Mouse (Mus musculus) forebrain, postnatal 0 days (tissue): ENCODE measurements around the gene Slc2a4. TPM values are rescaled to one million over a fixed set of nuclear protein-coding genes. Genes with fewer than 3 reads are reported as not detected.

ENCODE experiments used
- ATAC-seq: fragments of 200-750 bp; cut with Nextera tagmentation; 2 replicates; pipeline ENCODE4 v1.8.0; 2017; ENCODE audit warnings: mild to moderate bottlenecking, moderate library complexity
- DNase-seq: peaks from one replicate; pipeline ENCODE4 v3.0.0-alpha.2; 2015
- H3K27ac ChIP-seq: fragments of 300-500 bp; sonication (generic); 2 replicates; pipeline ENCODE4 v1.5.1; 2014; ENCODE audit warnings: low read depth, mild to moderate bottlenecking, antibody characterized with exemption, low read length, moderate library complexity, mixed read lengths
- H3K27me3 ChIP-seq: fragments of 300-500 bp; sonication (generic); 2 replicates; pipeline ENCODE4 v1.6.1; 2014; ENCODE audit warnings: mild to moderate bottlenecking, low read length, mixed read lengths; ENCODE audit not compliant: insufficient read depth
- H3K36me3 ChIP-seq: fragments of 300-500 bp; sonication (generic); 2 replicates; pipeline ENCODE4 v1.6.1; 2014; ENCODE audit warnings: mild to moderate bottlenecking, moderate library complexity; ENCODE audit not compliant: insufficient read depth
- H3K4me1 ChIP-seq: fragments of 300-500 bp; sonication (generic); 2 replicates; pipeline ENCODE4 v1.6.1; 2014; ENCODE audit warnings: antibody characterized with exemption; ENCODE audit not compliant: insufficient read depth
- H3K4me2 ChIP-seq: fragments of 300-500 bp; sonication (generic); 2 replicates; pipeline ENCODE4 v1.6.1; 2014; ENCODE audit warnings: low read depth, mild to moderate bottlenecking, moderate library complexity
- H3K4me3 ChIP-seq: fragments of 300-500 bp; sonication (generic); 2 replicates; pipeline ENCODE4 v1.5.1; 2014; ENCODE audit warnings: low read depth, low read length, mixed read lengths
- H3K9ac ChIP-seq: fragments of 300-500 bp; sonication (generic); 2 replicates; pipeline ENCODE4 v1.6.1; 2014; ENCODE audit warnings: mild to moderate bottlenecking
- H3K9me3 ChIP-seq: fragments of 300-500 bp; sonication (generic); 2 replicates; pipeline ENCODE4 v1.6.1; 2016; ENCODE audit warnings: low read length
- CTCF ChIP-seq: sonication (generic); IDR thresholded peaks from 2 replicates; pipeline ENCODE4 v1.5.1; 2016; ENCODE audit warnings: antibody characterized with exemption, control low read depth, low read depth
- WGBS: fragments of 180-500 bp; shearing (Covaris S2); extraction: QIAGEN DNeasy Blood & Tissue Kit; methylation state at CpG from one replicate; pipeline ENCODE4 v1.1.7; 2014; 5-methylcytosine and 5-hydroxymethylcytosine counted together
- polyA plus RNA-seq: library from polyadenylated mRNA; unstranded; fragments of >200 nt; fragmentation: Nextera tagmentation; extraction: Ambion mirVana; gene quantifications from 2 replicates; pipeline ENCODE4 v1.2.1, GENCODE M21; 2015
- total RNA-seq: library from RNA; depleted of rRNA; stranded (reverse); fragments of >200 nt; gene quantifications from 2 replicates; pipeline ENCODE4 v1.2.3, GENCODE M21; 2014

The Slc2a4 gene
- total and polyA plus RNA-seq, 2 experiments from 2014 or later: 3.5 to 7.8 TPM

- Histone ChIP-seq H3K9ac (no peak overlapping the region), H3K4me3 (no peak overlapping the region), H3K27me3 (no peaks in the 10 kb centered on the region), H3K4me2 (no peak overlapping the region), H3K27ac (no peak overlapping the region), H3K36me3 (no peaks in the 10 kb centered on the region), H3K4me1 (no peaks in the 10 kb centered on the region), H3K9me3 (no peaks in the 10 kb centered on the region)
- 82% methylated on average over 4 of the region's 4 CpGs for WGBS
- TF ChIP-seq CTCF: no peak
- DNase-seq (no peak), ATAC-seq (no peak)
Measured at GRCm38 (mm10) chr11:69929712-69930111, 18.3 kb downstream of the Slc2a4 start.

- H3K4me3 ChIP-seq: no peak overlapping the region
- H3K9me3 ChIP-seq: no peaks in the 10 kb centered on the region
- DNase-seq: no peak
- WGBS: 96% methylated on average over 2 of the region's 2 CpGs
- H3K27me3 ChIP-seq: no peaks in the 10 kb centered on the region
- no peak overlapping the region for H3K9ac ChIP-seq
- H3K4me1 ChIP-seq: no peaks in the 10 kb centered on the region
- no peak overlapping the region for H3K27ac ChIP-seq
- no peak for TF ChIP-seq CTCF
- no peaks in the 10 kb centered on the region for H3K36me3 ChIP-seq
- H3K4me2 ChIP-seq: no peak overlapping the region
- no peak for ATAC-seq
Measured at GRCm38 (mm10) chr11:69927501-69927900, 20.5 kb downstream of the Slc2a4 start.

DNA sequence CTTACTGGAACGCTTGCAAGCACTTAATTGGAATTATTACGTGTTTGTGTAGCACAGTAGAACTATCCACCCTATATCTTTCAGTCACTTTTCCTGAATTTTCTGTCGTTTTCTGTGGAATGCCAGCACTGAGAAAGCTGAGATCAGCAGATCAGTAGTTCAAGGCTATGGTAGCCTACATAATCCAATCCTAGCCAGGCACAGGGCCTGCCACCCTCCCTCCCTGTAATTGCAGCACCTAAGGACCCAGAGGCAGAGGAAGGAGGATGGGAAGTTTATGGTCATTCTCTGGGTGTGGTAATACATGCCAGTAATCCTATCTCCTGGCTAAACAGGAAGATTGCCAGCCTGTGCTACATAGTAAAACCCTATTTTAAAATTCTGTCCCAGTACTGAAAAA, 25.2 kb downstream of the Slc2a4 start:
- Histone ChIP-seq H3K4me2 (no peak overlapping the region; the same call in 1 of the 2 replicates), H3K27me3 (no peaks in the 10 kb centered on the region), H3K9ac (no peak overlapping the region), H3K4me3 (no peak overlapping the region), H3K9me3 (no peaks in the 10 kb centered on the region), H3K36me3 (peaks cover 14% of the 10 kb centered on the region), H3K4me1 (peaks cover 7% of the 10 kb centered on the region; the same call in 1 of the 2 replicates), H3K27ac (no peak overlapping the region)
- ATAC-seq (no peak), DNase-seq (no peak)
- no peak for TF ChIP-seq CTCF
- WGBS: 75% methylated on average over 3 of the region's 3 CpGs

- no peaks in the 10 kb centered on the region for H3K27me3 ChIP-seq
- H3K4me1 ChIP-seq: peaks cover 7% of the 10 kb centered on the region; the same call in 1 of the 2 replicates
- peak overlapping the region; percentile 57 for H3K4me2 ChIP-seq
- TF ChIP-seq CTCF: no peak
- H3K36me3 ChIP-seq: peaks cover 20% of the 10 kb centered on the region
- H3K4me3 ChIP-seq: peak overlapping the region; percentile 45
- 2% methylated on average over 12 of the region's 12 CpGs for WGBS
- H3K9me3 ChIP-seq: no peaks in the 10 kb centered on the region
- DNase-seq (no peak), ATAC-seq (no peak)
- H3K9ac ChIP-seq: peak overlapping the region; percentile 42
- H3K27ac ChIP-seq: peak overlapping the region; percentile 83
Measured at GRCm38 (mm10) chr11:69922012-69922756, 25.8 kb downstream of the Slc2a4 start.

GRCm38 (mm10) chr11:69921114-69922011, 26.6 kb downstream of the Slc2a4 start, which contains the start of gene Eif5a:
TSS of gene Eif5a (minus strand) at chr11:69921958.
- Histone ChIP-seq H3K9me3 (no peaks in the 10 kb centered on the region), H3K36me3 (peaks cover 28% of the 10 kb centered on the region), H3K27me3 (no peaks in the 10 kb centered on the region), H3K9ac (peak within 1 kb of the TSS; percentile 87), H3K4me1 (peaks cover 7% of the 10 kb centered on the region; the same call in 1 of the 2 replicates), H3K4me2 (peak within 1 kb of the TSS; percentile 95), H3K4me3 (peak within 1 kb of the TSS; percentile 84), H3K27ac (peak within 1 kb of the TSS; percentile 95)
- WGBS: under 1% methylated on average over 76 of the region's 78 CpGs
- peak; percentile 84 for TF ChIP-seq CTCF
- peak; percentile 96 for ATAC-seq
- DNase-seq: peak; percentile 100

GRCm38 (mm10) chr11:69920266-69921031, 27.5 kb downstream of the Slc2a4 start:
- H3K27me3 ChIP-seq: no peaks in the 10 kb centered on the region
- no peaks in the 10 kb centered on the region for H3K9me3 ChIP-seq
- WGBS: under 1% methylated on average over 52 of the region's 65 CpGs
- H3K27ac ChIP-seq: peak overlapping the region; percentile 95
- H3K4me1 ChIP-seq: peaks cover 7% of the 10 kb centered on the region; the same call in 1 of the 2 replicates
- ATAC-seq: no peak
- peak overlapping the region; percentile 87 for H3K9ac ChIP-seq
- peak overlapping the region; percentile 84 for H3K4me3 ChIP-seq
- peak overlapping the region; percentile 95 for H3K4me2 ChIP-seq
- H3K36me3 ChIP-seq: peaks cover 37% of the 10 kb centered on the region
- no peak for TF ChIP-seq CTCF
- DNase-seq: peak; percentile 9
